Comparison of ENCODE assay signal across 25 mouse cellular contexts in the genomic region with DNA sequence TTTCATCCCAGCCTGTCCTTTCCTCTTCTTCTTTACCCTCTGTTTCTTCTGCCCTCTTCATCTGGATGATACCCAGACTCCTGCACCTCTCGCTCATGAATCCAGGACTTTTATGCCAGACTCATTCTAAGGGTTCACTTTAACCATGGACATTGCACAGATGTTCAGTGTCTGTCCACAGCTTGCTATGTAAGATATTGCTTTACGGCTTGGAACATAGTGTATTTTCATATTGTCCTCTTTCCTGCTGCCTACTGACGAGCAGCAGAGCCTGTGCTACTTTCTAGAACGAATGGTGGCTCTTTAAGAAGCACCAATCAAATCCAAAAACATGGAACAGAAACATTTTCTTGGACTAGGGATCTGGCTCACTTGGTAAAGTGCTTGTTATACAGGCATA.
"Had no signal": no experiment of that assay in that cellular context is flagged by ENCODE, and none has a peak within 500 bp of the region (broad histone marks: within the 10 kb centered on the region; RNA-seq: fewer than 3 reads in every experiment).

No protein-coding gene starts in this region.

- H3K9me3 ChIP-seq: heart, embryonic 13.5 days; heart, embryonic 15.5 days; hindbrain, embryonic 15.5 days; kidney, embryonic 15.5 days; limb, embryonic 13.5 days had no signal

- H3K4me3 ChIP-seq: gastrocnemius, adult 2 months; heart, embryonic 13.5 days; heart, embryonic 15.5 days; hindbrain, embryonic 13.5 days; hindbrain, embryonic 15.5 days; kidney, embryonic 15.5 days; limb, embryonic 13.5 days had no signal

- DNase-seq: gastrocnemius, adult 2 months; gastrocnemius, postnatal 10 days; gastrocnemius, postnatal 25 days; heart, adult 18-20 months; heart, postnatal 14 days; heart, postnatal 36 days; kidney, adult 11 months; kidney, adult 2 months; kidney, adult 9 months; kidney, postnatal 14 days; kidney, postnatal 36 days; layer of hippocampus, adult 9-11 months; layer of hippocampus, postnatal 36 days; left cerebral cortex, postnatal 4 days had no signal

- H3K9ac ChIP-seq: heart, embryonic 13.5 days; heart, embryonic 15.5 days; hindbrain, embryonic 13.5 days; hindbrain, embryonic 15.5 days; kidney, embryonic 15.5 days; limb, embryonic 13.5 days had no signal

- H3K4me2 ChIP-seq: heart, embryonic 11.5 days; heart, embryonic 13.5 days; heart, embryonic 15.5 days; hindbrain, embryonic 13.5 days; hindbrain, embryonic 15.5 days; kidney, embryonic 15.5 days; limb, embryonic 13.5 days had no signal

- ATAC-seq: forebrain, embryonic 16.5 days; hindbrain, postnatal 0 days; intestine, embryonic 16.5 days had no signal

- H3K27me3 ChIP-seq: heart, embryonic 13.5 days; heart, embryonic 15.5 days; hindbrain, embryonic 13.5 days; hindbrain, embryonic 15.5 days; kidney, embryonic 15.5 days; limb, embryonic 13.5 days had no signal

- H3K27ac ChIP-seq: gastrocnemius, adult 2 months; heart, embryonic 13.5 days; heart, embryonic 15.5 days; hindbrain, embryonic 13.5 days; hindbrain, embryonic 15.5 days; hindbrain, postnatal 0 days; kidney, embryonic 15.5 days; kidney, postnatal 0 days; limb, embryonic 13.5 days had no signal

- H3K36me3 ChIP-seq: heart, embryonic 13.5 days; heart, embryonic 15.5 days; hindbrain, embryonic 13.5 days; hindbrain, embryonic 15.5 days; kidney, embryonic 15.5 days; limb, embryonic 13.5 days had no signal

- H3K4me1 ChIP-seq: heart, embryonic 13.5 days; heart, embryonic 15.5 days; hindbrain, embryonic 13.5 days; hindbrain, embryonic 15.5 days; kidney, embryonic 15.5 days; limb, embryonic 13.5 days had no signal
